Mouse (Mus musculus) layer of hippocampus, adult 18-20 months (tissue): ENCODE measurements around the gene Hip1r. TPM values are rescaled to one million over a fixed set of nuclear protein-coding genes. Genes with fewer than 3 reads are reported as not detected.
A peak's percentile ranks its signal among the peaks of the same experiment; 100 is the strongest.

Experiments
- DNase-seq, 2 experiments: peaks; one replicate each; pipeline ENCODE4 v3.0.0; 2022; ENCODE audit warnings: low spot score in 2 of 2
- total RNA-seq, 2 experiments: library from RNA; stranded (reverse); gene quantifications; 2 replicates each; pipeline ENCODE4 v1.2.3; 2021

Gene Hip1r
- total RNA-seq, 2 experiments from 2014 or later = 46.3 to 48.5 TPM

DNA sequence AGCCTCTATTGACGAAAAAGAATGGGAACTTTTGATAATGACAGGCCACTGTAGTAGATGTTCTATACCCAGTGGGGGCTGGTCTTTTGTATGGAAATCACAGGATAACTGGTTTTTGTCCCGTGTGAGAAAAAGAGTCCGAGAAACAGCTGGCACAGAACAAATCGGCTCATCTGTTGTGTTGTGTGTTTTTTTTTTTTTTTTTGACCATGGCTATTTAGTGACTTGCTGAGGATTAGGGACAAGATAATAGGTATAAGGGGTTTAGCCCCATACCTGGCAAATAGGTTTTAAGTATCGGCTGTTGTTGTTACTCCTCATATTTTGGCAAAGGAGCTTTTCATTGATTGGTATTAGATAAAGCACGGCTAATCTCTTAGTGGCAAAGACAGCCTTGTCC lies 975 bp upstream of the Hip1r start:
- DNase-seq = no peak

DNA sequence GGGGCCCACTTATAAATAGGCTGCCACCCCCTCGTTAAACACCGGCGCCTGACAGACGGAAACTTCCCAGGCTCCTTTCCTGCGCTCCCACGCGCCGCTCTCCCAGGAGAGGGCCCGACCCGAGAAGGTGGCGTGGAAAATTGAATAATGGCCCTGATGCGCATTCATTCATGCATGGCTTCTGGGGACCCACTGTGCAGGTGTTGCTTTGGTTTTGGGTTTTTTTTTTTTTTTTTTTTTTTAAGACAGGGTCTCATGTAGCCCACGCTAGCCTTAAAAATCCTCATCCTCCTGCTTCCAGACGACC lies 704 bp downstream of the Hip1r start:
- DNase-seq = no peak

DNA sequence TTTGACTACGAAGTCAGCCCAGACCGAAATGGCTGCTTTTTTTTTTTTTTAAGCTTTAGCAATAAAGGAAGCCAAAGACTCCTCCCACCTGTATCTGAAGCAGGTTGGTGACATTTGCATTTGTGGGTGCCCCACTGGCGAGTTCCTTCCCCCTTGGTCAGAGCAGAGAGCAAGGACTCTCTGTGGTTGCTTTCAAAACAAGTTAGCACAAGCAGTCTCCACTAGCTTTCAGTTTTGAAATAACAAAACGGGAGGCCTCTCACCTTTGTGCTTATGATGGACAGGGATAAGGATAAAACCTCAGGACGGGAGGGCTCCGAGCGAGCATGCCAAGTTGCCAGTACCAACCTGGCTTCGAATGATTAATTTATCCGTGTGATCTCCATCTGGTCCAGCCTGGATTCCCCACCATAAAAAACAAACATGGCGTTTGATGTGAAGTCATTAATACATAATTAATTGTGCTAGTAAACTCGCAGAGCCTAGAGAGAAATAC lies 1.2 kb downstream of the Hip1r start:
- DNase-seq = no peak

DNA sequence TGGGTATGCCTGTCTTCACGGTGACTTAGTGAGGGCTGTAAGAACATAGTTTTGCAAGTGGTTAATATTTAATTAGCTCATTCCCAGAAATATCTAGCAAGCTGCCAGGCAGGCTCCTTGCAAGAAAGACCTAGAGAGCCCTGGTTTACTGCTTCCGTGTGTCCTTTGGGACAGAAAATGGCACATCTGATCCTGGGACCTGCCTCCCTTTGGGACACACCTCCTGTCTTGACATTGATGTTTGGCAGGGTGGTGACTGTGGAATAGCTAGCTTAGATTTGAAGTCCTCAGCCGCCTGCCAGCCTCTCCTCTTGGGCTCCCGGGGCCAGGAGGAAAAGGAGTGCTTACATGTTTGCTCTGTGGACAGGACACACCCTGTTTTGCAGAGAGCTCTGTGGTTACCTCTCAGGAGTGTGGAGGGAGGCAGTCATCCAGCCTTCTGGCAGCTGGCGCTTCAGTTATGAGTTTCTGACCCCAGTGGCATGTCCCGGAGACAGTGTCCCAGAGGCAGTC lies 2.3 kb downstream of the Hip1r start:
- no peak for DNase-seq

DNA sequence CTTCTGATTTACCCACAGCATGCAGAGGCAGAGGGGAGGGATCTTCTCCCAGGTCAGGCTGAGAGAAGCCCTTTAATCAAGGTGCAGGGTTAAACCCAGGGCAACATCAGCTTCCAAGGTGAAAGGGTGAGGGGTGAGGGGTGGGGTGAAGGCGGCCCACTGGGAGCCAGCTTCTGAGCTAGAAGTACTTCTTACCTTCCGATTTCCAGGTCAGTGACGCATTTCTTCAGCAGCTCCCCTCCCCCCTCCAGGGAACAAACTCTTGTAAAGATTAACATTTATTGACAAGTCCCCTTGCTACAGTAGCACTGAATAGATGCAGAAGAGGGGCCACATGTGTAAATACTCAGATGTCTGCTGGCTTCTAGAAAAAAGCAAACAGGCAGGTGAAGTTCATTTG lies 3.8 kb downstream of the Hip1r start:
- DNase-seq = no peak

DNA sequence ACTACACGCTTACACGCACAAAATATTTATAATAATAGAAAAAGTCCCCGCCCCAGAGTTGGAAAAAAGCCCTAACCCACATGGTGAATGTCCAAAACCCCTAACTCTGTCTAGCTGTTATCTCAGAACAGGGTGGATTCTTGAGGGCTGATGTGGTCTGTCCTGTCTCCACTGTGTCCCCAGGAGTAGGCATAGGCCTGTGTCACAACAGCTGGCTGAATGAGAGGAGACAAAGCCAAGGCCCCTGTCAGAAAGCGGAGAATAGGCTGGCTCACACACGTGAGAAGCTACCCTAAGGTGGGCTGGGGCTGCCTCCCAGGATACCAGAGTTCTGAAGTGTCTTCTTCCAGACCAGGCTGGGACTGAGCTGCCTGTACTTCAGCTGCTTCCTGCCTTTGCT lies 4.7 kb downstream of the Hip1r start:
- DNase-seq = no peak

DNA sequence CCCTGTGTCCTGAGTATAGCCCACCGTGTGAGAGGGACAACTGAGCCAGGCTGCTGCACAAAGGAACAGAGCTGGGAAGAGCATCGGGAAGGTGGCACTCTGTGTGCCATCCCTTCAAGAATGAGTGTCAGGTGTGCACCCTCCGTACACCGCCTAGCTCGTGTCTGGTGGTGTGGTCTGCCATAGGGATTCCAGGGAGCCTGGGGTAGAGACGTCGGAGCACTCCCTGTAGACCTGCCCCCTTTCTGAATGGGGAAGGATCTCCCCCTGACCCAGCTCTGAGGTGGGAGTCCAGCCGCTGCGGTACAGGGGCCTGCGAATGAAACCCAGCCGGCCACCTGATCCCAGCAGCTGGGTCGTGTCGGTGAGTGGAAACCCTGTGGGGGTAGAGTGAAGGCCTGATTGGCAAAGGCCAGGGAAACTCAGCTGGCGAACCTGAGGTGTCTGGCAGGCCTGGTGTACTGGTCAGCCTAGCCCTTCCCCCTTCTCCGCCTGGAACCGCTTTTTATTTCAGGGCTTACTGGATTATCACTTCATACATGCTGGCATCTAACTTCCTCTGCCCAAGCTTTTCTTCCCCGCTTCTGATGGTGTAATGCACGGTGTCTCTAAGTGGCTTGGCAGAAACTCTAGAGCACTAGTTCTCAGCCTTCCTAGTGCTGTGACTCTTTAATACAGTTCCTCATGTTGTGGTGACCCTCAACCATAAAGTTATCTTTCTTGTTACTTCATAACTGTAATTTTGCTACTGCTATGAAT lies 6.0 kb downstream of the Hip1r start:
- DNase-seq = no peak

DNA sequence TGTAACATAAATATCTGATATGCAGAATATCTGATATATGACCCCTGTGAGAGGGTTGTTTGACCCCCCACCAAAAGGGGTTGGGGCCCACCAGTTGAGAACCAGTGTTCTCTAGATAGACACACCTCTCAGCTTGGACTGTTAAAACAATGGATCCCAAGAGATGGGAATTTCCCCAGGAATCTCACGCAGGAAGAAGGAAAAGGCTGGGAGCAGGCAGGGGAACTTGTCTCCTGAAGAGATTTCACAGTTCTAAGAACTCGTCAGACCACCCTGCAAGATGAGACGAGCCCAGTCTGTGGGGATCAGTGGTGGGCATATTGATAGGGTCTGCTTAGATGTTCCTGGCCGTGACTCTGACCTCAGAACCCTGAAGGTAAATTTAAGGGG lies 6.5 kb downstream of the Hip1r start:
- DNase-seq = no peak

DNA sequence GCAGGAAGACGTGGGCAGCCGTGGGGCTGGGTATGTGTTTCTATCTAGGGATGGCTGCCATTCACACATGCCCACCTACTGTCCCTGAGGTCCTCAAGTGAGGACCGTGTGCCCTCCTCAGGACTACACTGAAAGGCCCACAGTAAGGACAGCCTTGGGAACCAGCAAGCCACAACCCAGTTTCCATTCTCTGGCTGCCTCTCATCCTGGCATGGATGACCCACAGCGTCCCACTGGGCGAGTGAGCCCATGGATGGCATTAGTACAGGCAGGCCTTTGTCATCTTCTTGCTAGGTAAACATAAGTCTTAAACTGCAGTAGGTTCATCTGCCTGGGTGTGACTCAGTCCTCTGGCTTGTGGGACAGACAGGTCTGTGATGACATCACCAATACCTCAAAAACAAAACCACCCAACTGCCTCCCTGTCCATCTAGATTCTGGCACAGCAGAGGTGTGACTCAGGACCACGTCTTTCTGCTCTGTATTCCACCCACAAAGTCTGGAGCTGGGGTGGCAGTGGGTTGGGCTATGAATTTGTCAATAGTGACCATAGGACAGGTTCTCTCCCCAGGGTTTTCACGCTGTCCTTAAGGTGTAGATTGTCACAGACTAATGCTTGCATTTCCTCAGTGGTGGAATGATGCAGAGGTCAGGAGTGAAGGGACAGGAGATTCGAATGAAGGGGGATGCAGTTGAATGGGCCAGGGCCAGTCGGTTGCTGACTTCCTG lies 7.3 kb downstream of the Hip1r start:
- no peak for DNase-seq

DNA sequence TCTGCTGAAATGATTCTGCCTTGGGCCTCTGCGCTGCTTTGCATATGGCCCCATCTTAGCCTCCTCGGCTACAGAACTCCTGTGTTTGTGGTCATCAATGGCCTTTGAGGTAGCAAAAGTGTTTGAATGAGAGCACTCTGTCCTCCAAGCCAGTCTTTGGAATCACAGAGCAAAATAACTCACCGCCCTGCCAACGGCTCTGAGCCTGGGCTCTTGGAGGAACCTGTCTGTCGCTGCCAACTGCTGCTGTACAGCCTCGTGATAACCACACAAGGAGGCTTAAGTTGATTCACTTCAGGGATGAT lies 7.8 kb downstream of the Hip1r start:
- DNase-seq = no peak

DNA sequence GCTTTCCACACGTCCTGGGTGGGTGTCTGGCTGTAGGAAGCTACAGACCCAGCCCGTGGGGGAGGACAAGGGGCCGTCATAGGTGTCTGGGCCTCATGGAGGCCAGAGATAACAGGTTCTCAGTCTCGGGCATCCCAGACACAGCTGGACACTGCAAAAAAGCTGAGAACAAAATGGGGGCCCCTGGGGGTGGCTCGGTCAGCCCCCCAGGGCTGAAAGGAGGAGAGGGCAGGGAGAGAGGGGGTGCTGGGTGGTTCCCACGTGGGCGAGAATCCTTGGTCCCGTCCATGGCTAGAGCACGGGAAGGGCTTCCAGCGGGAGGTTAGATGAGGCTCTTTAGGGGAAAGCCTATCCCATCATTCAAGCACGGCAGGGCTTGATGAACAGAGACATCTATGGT lies 9.4 kb downstream of the Hip1r start:
- DNase-seq = no peak

DNA sequence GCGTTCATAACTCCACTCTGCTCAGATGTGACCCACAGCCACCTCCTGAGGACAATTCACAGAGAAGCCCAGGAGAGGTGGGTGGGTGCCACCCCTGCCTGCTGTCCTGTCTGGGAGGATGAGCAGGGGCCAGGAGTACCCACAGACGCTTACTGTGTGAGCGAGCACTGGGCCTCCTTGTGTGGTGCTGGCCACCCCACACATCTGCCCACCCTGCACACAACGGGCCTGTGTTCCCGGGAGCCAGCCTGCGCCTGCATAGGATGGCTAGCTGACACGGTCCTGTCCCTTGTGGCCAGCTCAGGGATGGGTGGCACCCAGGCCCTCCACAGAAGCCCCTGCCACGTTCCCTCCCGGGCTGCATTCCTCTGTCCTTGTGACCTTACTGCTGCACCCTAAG lies 12.0 kb downstream of the Hip1r start:
- DNase-seq = no peak

DNA sequence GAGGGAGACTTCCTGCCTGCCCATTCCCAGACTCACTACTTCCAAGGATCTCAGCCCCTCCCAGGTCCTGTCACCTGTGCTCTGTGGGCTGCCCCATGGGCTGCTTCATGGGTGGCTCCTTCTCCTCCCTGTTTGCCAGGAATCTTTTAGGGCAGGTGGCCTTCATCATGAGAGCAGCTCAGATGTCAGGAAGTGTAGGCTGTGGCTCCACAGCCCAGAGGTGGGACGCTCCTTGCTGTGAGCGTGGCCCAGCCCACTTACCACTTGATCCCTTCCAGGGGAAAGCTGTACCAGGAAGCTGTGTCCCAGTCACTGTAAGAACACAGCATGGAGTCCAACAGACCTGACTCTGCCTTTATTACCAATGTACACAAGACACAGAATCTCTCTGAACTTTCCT lies 13.5 kb downstream of the Hip1r start:
- no peak for DNase-seq

DNA sequence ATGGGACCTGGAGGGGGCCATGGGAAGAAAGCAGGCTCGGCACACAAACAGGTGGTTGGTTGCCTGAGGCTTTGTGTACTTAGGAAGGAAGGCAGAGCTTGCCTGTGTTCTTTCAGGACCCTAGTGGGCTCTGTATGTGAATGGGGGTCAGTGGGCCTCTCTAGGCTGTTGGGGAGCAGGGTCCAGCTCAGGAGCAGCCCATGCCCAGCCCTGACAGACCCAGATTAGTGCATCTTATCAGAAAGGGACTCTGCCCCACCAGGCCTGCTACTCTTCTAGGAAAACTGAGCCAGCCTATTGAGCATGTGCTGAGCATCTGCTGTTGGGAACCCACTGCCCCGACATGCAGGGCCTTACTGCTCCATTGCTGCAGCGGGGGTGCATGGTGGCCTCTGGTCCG lies 14.1 kb downstream of the Hip1r start:
- no peak for DNase-seq

DNA sequence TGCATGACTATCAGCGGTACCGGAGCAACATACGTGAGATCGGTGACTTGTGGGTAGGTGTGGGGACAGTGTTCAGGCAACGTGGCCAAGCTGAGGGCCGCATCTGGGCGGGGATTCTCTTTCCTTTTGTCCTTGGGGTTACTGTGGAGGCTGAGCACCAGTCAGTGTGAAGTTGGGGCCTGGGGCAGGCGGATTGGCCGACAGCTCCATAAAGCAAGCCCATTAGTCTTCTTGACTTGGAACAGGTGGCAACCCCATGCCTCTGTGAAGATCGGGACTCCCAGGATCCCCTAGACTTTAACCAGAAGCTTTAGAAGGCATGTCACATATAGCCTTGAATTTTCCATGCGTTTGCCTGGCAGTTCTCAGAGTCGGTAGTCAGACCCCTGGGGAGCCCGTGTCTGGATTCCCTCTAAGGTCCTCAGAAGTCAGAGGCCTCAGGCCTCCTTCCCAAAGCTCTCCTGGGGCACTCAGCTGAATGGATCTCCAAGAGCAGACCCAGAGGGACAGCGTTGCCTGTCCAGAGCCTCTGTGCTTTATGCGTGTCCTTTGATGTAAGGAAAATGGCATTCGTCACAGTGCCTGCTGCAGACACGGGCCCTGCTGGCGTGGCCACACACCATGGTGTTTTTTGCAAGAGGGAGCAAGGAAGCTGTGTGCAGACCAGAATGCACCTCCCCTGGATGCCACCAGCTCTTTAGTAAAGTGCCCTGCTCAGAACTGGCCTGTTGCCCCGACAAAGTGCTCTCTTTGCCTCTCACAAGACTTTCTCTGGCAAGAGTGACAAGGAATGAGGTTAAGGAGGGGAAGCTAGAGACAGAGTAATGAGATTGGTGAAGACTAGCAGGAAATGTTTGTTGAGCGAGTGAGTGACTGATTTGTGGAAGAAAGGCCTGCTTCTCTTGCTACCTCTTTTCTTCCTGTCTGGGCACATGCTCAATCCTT lies 16.8 kb downstream of the Hip1r start:
- DNase-seq = no peak

DNA sequence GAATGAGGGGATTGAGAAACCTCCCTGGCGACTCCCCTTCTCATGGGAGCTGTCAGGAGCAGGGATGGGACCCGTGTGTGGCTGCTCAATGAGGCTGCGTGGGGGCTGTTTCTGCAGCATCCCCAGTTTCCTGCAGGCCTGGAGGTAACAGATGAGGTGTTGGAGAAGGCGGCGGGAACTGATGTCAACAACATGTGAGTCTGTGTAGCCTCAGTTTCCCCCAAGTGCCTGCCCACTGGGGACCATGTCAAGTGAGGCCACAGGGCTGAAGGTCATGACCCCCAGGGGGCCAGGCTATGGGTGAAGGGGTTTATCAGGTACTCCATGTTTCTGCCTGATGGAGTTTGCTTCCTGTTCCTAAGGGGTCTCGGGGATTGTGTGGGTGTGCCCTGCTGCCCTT lies 17.9 kb downstream of the Hip1r start:
- DNase-seq = no peak

DNA sequence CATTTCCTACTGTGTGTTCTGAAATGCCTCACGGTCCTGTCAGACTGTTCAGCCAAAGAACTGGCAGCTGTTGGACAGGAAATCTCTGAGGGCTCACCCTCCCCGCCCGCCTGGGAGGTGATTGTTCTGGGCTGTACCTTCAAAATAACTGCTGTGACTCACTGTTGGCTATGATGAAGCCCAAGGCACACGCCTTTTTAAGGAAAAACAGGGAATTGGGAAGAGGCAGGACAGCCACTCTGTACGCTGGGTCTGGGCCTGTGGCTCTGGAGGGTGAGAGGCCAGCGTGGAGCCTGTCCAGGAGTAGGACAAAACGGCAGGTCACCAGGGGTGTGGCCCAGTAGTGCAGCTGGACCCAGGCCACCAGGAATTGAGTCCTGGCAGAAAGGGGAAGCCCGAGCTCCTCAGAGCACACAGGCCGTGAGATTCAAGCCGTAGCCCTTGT lies 18.8 kb downstream of the Hip1r start:
- no peak for DNase-seq

DNA sequence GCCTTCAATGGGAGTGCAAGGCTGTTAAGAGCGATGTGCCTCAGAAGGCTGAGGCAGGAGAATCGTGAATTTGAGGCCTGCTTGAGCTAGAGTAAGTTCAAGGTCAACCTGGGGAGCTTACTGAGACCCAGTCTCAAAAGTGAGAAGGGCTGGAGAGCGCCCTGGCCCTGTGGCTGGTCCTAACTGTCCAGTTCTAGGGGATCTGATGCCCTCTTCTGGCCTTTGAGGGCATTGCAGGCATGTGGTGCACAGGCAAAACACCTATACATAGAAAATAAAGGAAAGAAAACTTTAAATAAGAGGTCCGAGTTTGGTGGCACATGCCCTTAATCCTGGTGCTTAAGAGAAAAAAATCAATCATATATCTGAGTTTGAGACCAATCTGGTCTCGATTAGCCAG lies 19.4 kb downstream of the Hip1r start:
- peak; percentile 69 to 90 for DNase-seq

DNA sequence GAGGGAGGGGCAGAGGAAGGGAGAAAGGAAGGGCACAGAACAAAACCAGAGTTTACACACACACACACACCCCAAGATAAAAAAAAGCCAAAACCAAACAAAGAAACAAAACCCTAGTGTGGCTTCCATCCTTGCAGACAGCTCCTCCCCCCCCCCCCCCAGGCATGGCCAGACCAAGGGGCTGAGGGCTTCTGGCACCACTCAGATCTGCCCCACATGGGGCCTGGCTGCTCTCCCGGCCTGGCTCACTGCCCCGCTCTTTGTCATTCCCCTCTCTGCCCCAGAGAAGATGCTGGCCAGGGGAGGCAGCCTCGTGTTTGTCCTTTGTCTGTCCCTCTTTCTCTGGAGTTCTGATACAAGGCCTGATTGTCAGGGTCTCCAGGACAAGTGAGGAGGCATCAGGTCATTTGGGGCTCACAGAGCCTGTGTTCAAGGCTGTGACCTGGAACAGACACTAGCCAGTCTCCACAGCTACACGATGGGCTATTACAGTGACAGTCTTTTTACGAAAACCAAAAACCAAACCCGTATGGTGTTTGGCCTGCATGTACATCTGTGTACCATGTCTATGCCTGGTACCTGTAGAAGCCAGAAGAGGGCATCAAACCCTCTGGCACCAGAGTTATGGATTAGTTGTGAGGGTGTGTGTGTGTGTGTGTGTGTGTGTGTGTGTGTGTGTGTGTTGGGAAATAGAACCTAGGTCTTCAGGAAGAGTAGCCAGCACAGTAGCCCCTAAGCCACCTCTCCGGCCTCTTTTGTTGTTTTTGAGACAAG lies 20.0 kb downstream of the Hip1r start:
- DNase-seq = peak; percentile 71 to 86

DNA sequence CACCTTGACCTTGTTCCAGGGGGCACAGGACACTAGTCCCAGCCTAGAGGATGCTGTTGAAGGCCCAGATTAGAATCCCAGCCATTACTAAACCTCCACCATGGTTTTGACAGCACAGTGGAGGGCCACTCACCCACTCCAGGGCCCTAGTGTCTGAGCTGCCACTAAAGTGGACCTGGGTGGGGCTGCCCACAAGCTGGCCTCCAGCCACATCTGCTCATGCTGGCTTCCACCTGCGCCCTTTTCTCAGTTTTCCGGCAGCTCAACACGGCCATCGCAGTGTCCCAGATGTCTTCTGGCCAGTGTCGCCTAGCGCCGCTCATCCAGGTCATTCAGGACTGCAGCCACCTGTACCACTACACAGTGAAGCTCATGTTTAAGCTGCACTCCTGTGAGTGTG lies 21.0 kb downstream of the Hip1r start:
- no peak for DNase-seq

DNA sequence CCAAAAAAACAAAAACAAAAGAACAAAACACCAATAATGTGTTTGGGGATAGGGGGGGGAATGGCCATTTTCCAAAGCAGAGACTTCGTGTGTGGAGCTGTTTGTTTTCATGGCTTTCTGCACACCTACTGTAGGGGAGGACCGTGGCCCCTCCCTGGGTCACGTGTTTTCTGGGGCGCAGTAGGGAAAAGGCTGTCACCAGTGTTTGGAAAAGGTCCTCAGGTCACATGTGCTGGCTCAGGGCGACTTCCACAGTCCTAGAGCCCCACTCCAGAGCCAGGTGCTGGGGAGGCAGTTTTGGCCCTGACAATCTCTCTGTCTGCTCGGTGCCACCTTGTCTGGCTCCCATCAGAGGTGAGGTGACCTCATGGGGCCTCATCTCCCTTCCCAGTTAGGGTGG lies 22.0 kb downstream of the Hip1r start:
- DNase-seq = no peak
